Mouse (Mus musculus): ENCODE results near the gene Fndc11. TPM values are rescaled to one million over a fixed set of nuclear protein-coding genes. Genes with fewer than 3 reads are reported as not detected.

Fndc11 gene
- polyA plus RNA-seq, 1 experiment, result not detected

DNA sequence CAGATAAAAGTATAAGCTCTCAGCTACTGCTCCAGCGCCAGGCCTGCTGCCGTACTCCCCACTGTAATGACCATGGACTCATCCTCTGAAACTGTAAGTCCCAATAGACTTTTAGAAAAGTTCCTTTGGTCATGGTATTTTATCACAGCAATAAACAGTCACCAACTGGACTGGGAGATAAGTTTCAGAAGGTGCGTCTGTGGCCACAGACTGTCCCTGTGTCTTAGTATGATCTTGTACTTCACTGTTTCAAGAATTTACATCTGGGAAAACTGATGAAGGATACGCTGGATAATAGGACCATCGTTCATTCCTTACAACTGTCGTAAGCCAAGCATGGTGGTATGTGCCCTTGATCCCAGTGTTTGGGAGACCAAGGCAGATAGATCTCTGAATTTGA is 3.8 kb upstream of the Fndc11 start:
- no peak for TF ChIP-seq CTCF (IDR thresholded peaks at IDR 0.05; ENCODE audit: extremely low read depth, insufficient read depth, low read length)
- no peak for TF ChIP-seq POLR2A (IDR thresholded peaks at IDR 0.05; ENCODE audit: extremely low read depth, insufficient read depth, low read length)
- Histone ChIP-seq H3K27ac (ENCODE audit: insufficient read depth, low read length) (no peak overlapping the region), H3K4me3 (ENCODE audit: insufficient read depth, low read length) (no peak overlapping the region), H3K4me1 (ENCODE audit: control insufficient read depth, insufficient read depth, low read length) (no peaks in the 10 kb centered on the region)

GRCm38 (mm10) chr2:181218881-181219485 is 830 bp upstream of the Fndc11 start:
- H3K4me3 ChIP-seq (ENCODE audit: insufficient read depth, low read length), result no peak overlapping the region
- TF ChIP-seq POLR2A (IDR thresholded peaks at IDR 0.05; ENCODE audit: extremely low read depth, insufficient read depth, low read length), result no peak
- no peak for TF ChIP-seq CTCF (IDR thresholded peaks at IDR 0.05; ENCODE audit: extremely low read depth, insufficient read depth, low read length)
- no peaks in the 10 kb centered on the region for H3K4me1 ChIP-seq (ENCODE audit: control insufficient read depth, insufficient read depth, low read length)
- peak overlapping the region; percentile 15; the same call in 1 of the 2 replicates for H3K27ac ChIP-seq (ENCODE audit: insufficient read depth, low read length)

GRCm38 (mm10) chr2:181220361-181220760 is 548 bp downstream of the Fndc11 start:
- no peak overlapping the region for H3K27ac ChIP-seq (ENCODE audit: insufficient read depth, low read length)
- no peak overlapping the region; the same call in 1 of the 2 replicates for H3K4me3 ChIP-seq (ENCODE audit: insufficient read depth, low read length)
- no peaks in the 10 kb centered on the region for H3K4me1 ChIP-seq (ENCODE audit: control insufficient read depth, insufficient read depth, low read length)
- TF ChIP-seq CTCF (IDR thresholded peaks at IDR 0.05; ENCODE audit: extremely low read depth, insufficient read depth, low read length) (no peak), POLR2A (IDR thresholded peaks at IDR 0.05; ENCODE audit: extremely low read depth, insufficient read depth, low read length) (no peak)

DNA sequence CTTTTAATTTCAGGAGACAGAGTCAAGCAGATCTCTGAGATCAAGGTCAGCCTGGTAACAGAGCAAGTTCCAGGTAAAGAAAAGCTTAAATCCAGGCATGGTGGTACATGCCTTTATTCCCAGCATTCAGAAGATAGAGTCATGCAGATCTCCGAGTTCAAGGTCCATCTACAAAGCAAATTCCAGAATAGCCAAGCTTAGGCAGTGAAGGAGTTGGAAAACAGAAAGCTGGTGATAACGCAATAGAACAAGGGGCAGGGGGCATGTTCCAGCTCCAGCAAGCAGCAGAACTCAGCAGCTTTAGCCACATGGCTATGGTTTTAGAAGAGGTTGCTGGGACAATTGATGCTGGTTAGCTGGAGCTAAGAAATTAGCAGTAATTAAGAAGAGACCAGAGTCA is 5.2 kb downstream of the Fndc11 start:
- no peaks in the 10 kb centered on the region for H3K4me1 ChIP-seq (ENCODE audit: control insufficient read depth, insufficient read depth, low read length)
- TF ChIP-seq POLR2A (IDR thresholded peaks at IDR 0.05; ENCODE audit: extremely low read depth, insufficient read depth, low read length) (no peak), CTCF (IDR thresholded peaks at IDR 0.05; ENCODE audit: extremely low read depth, insufficient read depth, low read length) (no peak)
- no peak overlapping the region for H3K4me3 ChIP-seq (ENCODE audit: insufficient read depth, low read length)
- H3K27ac ChIP-seq (ENCODE audit: insufficient read depth, low read length), result no peak overlapping the region

GRCm38 (mm10) chr2:181227122-181227521 is 7.3 kb downstream of the Fndc11 start:
- Histone ChIP-seq H3K4me3 (ENCODE audit: insufficient read depth, low read length) (no peak overlapping the region), H3K27ac (ENCODE audit: insufficient read depth, low read length) (no peak overlapping the region), H3K4me1 (ENCODE audit: control insufficient read depth, insufficient read depth, low read length) (no peaks in the 10 kb centered on the region)
- no peak for TF ChIP-seq CTCF (IDR thresholded peaks at IDR 0.05; ENCODE audit: extremely low read depth, insufficient read depth, low read length)
- no peak for TF ChIP-seq POLR2A (IDR thresholded peaks at IDR 0.05; ENCODE audit: extremely low read depth, insufficient read depth, low read length)

DNA sequence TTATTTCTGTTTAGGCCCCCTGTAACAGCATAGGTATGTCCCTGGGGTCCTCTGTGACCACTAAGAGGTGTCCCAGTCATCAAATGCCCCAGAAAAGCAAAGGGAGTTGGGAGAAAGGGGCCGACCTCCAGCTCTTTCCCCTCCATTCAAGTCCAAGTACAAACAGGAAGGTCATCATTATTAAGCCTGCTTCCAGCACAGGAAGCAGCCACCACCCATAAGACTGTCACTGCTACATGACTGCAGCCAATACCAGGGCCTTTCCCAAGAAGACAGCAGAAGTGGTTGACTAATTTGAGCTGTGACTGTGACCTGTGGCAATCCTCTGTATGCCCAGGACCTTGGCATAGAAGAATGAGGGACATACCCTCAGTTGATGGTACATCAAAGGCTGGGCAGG is 8.5 kb downstream of the Fndc11 start:
- TF ChIP-seq POLR2A (IDR thresholded peaks at IDR 0.05; ENCODE audit: extremely low read depth, insufficient read depth, low read length) (no peak), CTCF (IDR thresholded peaks at IDR 0.05; ENCODE audit: extremely low read depth, insufficient read depth, low read length) (no peak)
- H3K4me3 ChIP-seq (ENCODE audit: insufficient read depth, low read length), result no peak overlapping the region
- no peak overlapping the region for H3K27ac ChIP-seq (ENCODE audit: insufficient read depth, low read length)
- H3K4me1 ChIP-seq (ENCODE audit: control insufficient read depth, insufficient read depth, low read length), result no peaks in the 10 kb centered on the region

DNA sequence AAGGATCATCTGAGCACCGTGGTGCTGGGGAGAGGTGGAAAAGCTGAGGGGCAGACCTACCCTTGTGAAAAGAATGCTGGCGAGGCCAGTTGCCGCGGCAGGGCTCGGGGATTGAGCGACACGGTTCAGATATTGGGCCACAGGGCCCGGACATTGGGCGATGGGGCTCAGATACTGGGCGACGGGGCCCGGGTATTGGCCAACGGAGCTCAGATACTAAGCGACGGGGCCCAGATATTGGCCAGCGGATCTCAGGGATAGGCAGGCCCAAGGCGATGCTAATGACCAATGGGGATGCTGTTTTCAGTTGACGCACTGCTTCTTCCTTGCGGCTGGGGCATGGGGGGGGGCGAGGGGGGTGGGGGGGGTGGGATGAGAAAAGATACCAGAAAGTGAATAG is 11.4 kb downstream of the Fndc11 start:
- no peak overlapping the region for H3K27ac ChIP-seq (ENCODE audit: insufficient read depth, low read length)
- H3K4me1 ChIP-seq (ENCODE audit: control insufficient read depth, insufficient read depth, low read length), result no peaks in the 10 kb centered on the region
- H3K4me3 ChIP-seq (ENCODE audit: insufficient read depth, low read length), result no peak overlapping the region
- TF ChIP-seq POLR2A (IDR thresholded peaks at IDR 0.05; ENCODE audit: extremely low read depth, insufficient read depth, low read length), result no peak
- no peak for TF ChIP-seq CTCF (IDR thresholded peaks at IDR 0.05; ENCODE audit: extremely low read depth, insufficient read depth, low read length)

DNA sequence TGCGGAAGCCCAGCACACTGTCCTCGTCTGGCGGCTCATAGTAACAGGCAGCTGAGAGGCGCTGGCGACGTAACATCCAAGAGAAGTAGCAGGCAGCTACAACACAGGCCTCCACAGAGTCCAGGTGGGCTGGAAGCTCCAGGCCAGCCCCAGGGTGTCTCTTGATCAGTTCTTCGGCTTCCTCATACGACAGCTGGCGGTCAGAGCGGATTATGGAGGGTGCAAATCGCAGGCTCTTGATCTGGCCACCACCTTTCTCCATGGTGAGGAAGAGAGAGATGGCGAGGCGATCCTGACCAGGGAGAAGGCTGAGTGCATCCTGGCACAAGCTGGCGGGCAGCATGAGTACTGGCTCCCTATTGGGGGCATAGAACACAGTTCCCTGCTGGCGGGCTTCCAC is 13.6 kb downstream of the Fndc11 start:
- Histone ChIP-seq H3K4me1 (ENCODE audit: control insufficient read depth, insufficient read depth, low read length) (no peaks in the 10 kb centered on the region), H3K27ac (ENCODE audit: insufficient read depth, low read length) (no peak overlapping the region), H3K4me3 (ENCODE audit: insufficient read depth, low read length) (no peak overlapping the region)
- TF ChIP-seq POLR2A (IDR thresholded peaks at IDR 0.05; ENCODE audit: extremely low read depth, insufficient read depth, low read length) (no peak), CTCF (IDR thresholded peaks at IDR 0.05; ENCODE audit: extremely low read depth, insufficient read depth, low read length) (no peak)

DNA sequence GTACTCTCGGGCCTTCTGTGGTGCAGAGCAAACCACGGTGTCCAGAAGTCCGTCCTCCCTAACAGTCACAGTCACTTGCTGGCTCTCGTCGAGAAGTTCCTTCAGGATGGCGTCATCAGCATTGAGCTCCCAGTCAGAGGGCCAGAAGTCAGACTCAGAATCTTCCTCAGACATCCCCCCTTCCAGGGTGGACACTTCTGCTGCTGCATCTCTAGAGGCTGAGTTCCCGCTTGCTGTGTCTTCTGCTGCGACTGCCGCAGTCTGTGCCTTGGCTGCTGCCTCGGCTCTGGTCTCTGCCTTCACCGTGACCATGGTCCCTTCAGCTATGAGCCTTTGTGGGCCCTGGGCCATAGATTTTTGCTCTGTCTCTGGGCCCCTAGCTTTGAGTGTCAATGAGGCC is 14.9 kb downstream of the Fndc11 start:
- Histone ChIP-seq H3K27ac (ENCODE audit: insufficient read depth, low read length) (no peak overlapping the region), H3K4me3 (ENCODE audit: insufficient read depth, low read length) (no peak overlapping the region), H3K4me1 (ENCODE audit: control insufficient read depth, insufficient read depth, low read length) (no peaks in the 10 kb centered on the region)
- TF ChIP-seq CTCF (IDR thresholded peaks at IDR 0.05; ENCODE audit: extremely low read depth, insufficient read depth, low read length) (no peak), POLR2A (IDR thresholded peaks at IDR 0.05; ENCODE audit: extremely low read depth, insufficient read depth, low read length) (no peak)

DNA sequence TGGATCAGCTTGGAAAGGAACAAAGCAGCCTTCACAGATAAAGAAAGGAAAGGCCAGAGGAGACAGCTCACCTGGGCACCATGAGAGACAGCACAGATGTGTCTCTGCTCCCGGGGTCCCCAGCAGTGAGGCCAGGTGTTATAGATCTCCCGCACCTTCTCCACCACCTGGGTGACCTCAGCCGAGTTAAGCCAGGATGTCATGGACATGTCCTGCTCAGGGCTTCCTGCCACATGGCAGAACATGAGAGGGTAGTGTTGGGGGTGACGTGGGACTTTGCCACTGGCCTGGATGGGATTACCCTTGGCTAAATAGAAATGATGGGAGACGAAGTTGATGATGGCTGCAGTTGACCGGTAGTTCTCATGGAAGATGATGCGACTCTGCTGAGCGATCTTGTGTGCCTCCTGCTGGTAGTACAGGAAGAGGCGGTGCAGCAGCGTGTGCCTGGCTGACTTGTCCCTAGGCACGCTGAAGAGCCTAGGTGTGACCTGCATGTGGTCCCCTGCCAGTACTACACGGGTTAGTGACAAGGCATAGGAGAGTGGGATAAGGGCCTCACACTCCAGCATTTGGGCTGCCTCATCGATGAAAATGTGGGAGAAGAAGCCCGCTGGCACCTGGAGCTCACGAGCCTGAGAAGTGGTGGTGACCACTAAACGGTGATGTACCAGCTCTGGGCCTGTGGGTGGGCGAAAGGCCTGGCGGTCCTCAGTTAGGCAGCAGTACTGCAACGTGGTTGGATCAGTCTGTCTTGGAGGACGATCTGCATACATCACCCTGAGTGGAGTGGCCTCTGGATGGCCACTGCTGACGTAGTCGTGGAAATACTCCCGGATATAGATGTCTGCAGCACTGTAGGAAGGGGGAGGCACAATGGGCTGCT is 16.1 kb downstream of the Fndc11 start:
- no peak for TF ChIP-seq CTCF (IDR thresholded peaks at IDR 0.05; ENCODE audit: extremely low read depth, insufficient read depth, low read length)
- no peak for TF ChIP-seq POLR2A (IDR thresholded peaks at IDR 0.05; ENCODE audit: extremely low read depth, insufficient read depth, low read length)
- Histone ChIP-seq H3K4me3 (ENCODE audit: insufficient read depth, low read length) (no peak overlapping the region), H3K4me1 (ENCODE audit: control insufficient read depth, insufficient read depth, low read length) (no peaks in the 10 kb centered on the region), H3K27ac (ENCODE audit: insufficient read depth, low read length) (no peak overlapping the region)
